Mouse (Mus musculus) stomach, postnatal 0 days (tissue): Measurements from ENCODE around the gene Casq1. TPM values are rescaled to one million over a fixed set of nuclear protein-coding genes. Genes with fewer than 3 reads are reported as not detected.
A peak's percentile ranks its signal among the peaks of the same experiment; 100 is the strongest.

ENCODE experiments used
- ATAC-seq: fragments of 200-750 bp; cut with Nextera tagmentation; 2 replicates; pipeline ENCODE4 v1.8.0; 2017; ENCODE audit not compliant: low FRiP score, low TSS enrichment
- DNase-seq: peaks from one replicate; pipeline ENCODE4 v3.0.0-alpha.2; 2016; ENCODE audit warnings: low spot score
- H3K27ac ChIP-seq: fragments of 300-500 bp; sonication (generic); replicated peaks from 2 replicates; pipeline ENCODE4 v1.5.1; 2014; ENCODE audit warnings: mild to moderate bottlenecking, control low read depth
- H3K27me3 ChIP-seq: fragments of 300-500 bp; sonication (generic); 2 replicates; pipeline ENCODE4 v1.6.1; 2014; ENCODE audit warnings: low read length; ENCODE audit not compliant: control insufficient read depth, insufficient read depth
- H3K36me3 ChIP-seq: fragments of 300-500 bp; sonication (generic); 2 replicates; pipeline ENCODE4 v1.6.1; 2014; ENCODE audit warnings: low read length, mixed read lengths; ENCODE audit not compliant: control insufficient read depth, insufficient read depth
- H3K4me1 ChIP-seq: fragments of 300-500 bp; sonication (generic); replicated peaks from 2 replicates; pipeline ENCODE4 v1.6.1; 2014; ENCODE audit warnings: antibody characterized with exemption; ENCODE audit not compliant: control insufficient read depth, insufficient read depth
- H3K4me2 ChIP-seq: fragments of 300-500 bp; sonication (generic); replicated peaks from 2 replicates; pipeline ENCODE4 v1.6.1; 2014; ENCODE audit warnings: low read depth, mild to moderate bottlenecking, control low read depth, moderate library complexity
- H3K4me3 ChIP-seq: fragments of 300-500 bp; sonication (generic); 2 replicates; pipeline ENCODE4 v1.5.1; 2014; ENCODE audit warnings: low read depth, low read length, control low read depth
- H3K9ac ChIP-seq: fragments of 300-500 bp; sonication (generic); 2 replicates; pipeline ENCODE4 v1.6.1; 2014; ENCODE audit warnings: mild to moderate bottlenecking, low read length, control low read depth, mixed read lengths
- H3K9me3 ChIP-seq: fragments of 300-500 bp; sonication (generic); 2 replicates; pipeline ENCODE4 v1.6.1; 2016; ENCODE audit warnings: low read length; ENCODE audit not compliant: control insufficient read depth
- CTCF ChIP-seq: IDR thresholded peaks from 2 replicates; pipeline ENCODE4 v1.5.1; 2016; ENCODE audit warnings: antibody characterized with exemption, low read depth, mild to moderate bottlenecking, moderate library complexity
- EP300 ChIP-seq: optimal IDR thresholded peaks from 2 replicates; pipeline ENCODE3; 2016; ENCODE audit warnings: antibody characterized with exemption
- WGBS: fragments of 180-500 bp; shearing (Covaris S2); extraction: QIAGEN DNeasy Blood & Tissue Kit; methylation state at CpG from one replicate; pipeline ENCODE4 v1.1.7; 2014; 5-methylcytosine and 5-hydroxymethylcytosine counted together
- polyA plus RNA-seq: library from polyadenylated mRNA; unstranded; fragments of >200 nt; fragmentation: Nextera tagmentation; extraction: Ambion mirVana; gene quantifications from 2 replicates; pipeline ENCODE4 v1.2.1, GENCODE M21; 2015

The Casq1 gene
- polyA plus RNA-seq, 1 experiment from 2014 or later = 9.8 TPM

DNA sequence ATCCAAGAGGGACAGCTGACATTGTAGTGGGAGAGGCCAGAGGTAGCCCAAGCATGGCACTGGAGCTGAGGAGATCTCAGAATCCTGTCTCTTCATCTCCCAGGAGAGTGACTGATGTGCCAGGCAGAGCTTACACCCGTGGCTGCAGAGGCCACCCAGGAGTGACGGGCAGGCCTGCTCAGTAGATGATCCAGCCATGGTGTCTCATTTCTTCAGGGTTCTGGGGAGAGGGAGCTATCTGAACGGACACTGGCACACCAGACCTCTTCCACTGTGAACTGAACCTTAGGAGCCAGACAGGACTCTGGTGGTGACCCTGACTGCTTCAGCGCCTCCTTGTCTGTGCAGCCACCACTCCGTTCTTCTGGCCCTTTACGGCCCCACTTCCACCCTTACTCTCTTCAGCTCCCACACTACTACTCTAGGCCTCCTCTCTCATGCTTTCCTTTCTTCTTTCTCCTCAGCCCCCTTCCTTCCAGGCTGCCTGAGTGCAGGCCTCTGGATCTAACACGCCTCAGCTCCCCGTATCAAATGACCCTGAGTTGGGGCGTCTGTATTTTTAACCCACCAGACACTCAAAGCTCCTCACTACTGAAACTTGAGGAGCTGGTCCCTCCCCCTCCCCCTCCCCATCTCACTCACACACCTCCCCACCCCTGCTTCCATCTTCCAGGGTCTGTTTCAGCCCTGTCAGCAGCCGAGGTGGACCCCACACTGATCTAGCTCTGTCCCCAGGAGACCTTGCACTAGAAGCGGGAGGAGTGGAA lies 1.8 kb upstream of the Casq1 start:
- Histone ChIP-seq H3K4me3 (no peak overlapping the region), H3K4me2 (no peak overlapping the region), H3K4me1 (peaks cover 12% of the 10 kb centered on the region; the same call in 1 of the 2 replicates), H3K27ac (peak overlapping the region; percentile 45; the same call in 1 of the 2 replicates), H3K9me3 (no peaks in the 10 kb centered on the region), H3K27me3 (no peaks in the 10 kb centered on the region), H3K36me3 (no peaks in the 10 kb centered on the region), H3K9ac (no peak overlapping the region)
- DNase-seq (no peak), ATAC-seq (no peak)
- 60% methylated on average over 11 of the region's 11 CpGs for WGBS
- TF ChIP-seq EP300 (no peak), CTCF (no peak)

DNA sequence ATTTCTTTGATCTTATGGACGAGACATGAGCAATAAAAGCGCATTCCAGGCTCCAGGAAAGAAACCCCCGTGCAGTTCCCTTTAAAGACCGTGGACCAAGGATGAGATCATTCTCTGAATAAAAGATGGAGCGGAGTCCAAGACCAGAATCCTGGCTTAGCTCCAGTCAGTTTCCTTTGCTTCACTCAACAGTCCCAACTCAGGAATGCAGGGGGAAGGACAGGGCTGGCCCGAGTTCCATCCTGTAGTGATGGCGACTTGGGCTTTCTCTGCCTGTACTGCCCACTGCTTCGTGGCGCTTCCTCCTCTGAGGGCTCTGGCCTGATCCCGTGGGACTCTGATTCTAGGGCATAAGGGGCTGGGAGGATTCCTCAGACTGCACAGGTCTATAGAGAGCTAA lies 746 bp upstream of the Casq1 start:
- Histone ChIP-seq H3K4me1 (peaks cover 12% of the 10 kb centered on the region; the same call in 1 of the 2 replicates), H3K36me3 (no peaks in the 10 kb centered on the region), H3K27me3 (no peaks in the 10 kb centered on the region), H3K9ac (no peak overlapping the region), H3K27ac (peak overlapping the region; percentile 45; the same call in 1 of the 2 replicates), H3K9me3 (no peaks in the 10 kb centered on the region), H3K4me3 (no peak overlapping the region), H3K4me2 (peak overlapping the region; percentile 14; the same call in 1 of the 2 replicates)
- TF ChIP-seq CTCF (no peak), EP300 (no peak)
- no peak for DNase-seq
- WGBS = 43% methylated on average over 10 of the region's 10 CpGs
- ATAC-seq = peak; percentile 48; the same call in 1 of the 2 replicates

- peaks cover 12% of the 10 kb centered on the region; the same call in 1 of the 2 replicates for H3K4me1 ChIP-seq
- WGBS = 55% methylated on average over 15 of the region's 15 CpGs
- no peaks in the 10 kb centered on the region for H3K27me3 ChIP-seq
- ATAC-seq (no peak), DNase-seq (no peak)
- H3K4me2 ChIP-seq = no peak overlapping the region
- no peak overlapping the region for H3K27ac ChIP-seq
- H3K4me3 ChIP-seq = no peak overlapping the region
- no peak overlapping the region for H3K9ac ChIP-seq
- TF ChIP-seq EP300 (no peak), CTCF (no peak)
- H3K9me3 ChIP-seq = no peaks in the 10 kb centered on the region
- no peaks in the 10 kb centered on the region for H3K36me3 ChIP-seq
Measured at GRCm38 (mm10) chr1:172218164-172218910, 1.3 kb downstream of the Casq1 start.

GRCm38 (mm10) chr1:172217148-172217547 lies 2.5 kb downstream of the Casq1 start:
- H3K27ac ChIP-seq = peak overlapping the region; percentile 85
- H3K27me3 ChIP-seq = no peaks in the 10 kb centered on the region
- no peaks in the 10 kb centered on the region for H3K36me3 ChIP-seq
- ATAC-seq (peak; percentile 80), DNase-seq (peak; percentile 94)
- peak overlapping the region; percentile 41 for H3K4me2 ChIP-seq
- TF ChIP-seq EP300 (no peak), CTCF (peak; percentile 97)
- H3K9me3 ChIP-seq = no peaks in the 10 kb centered on the region
- WGBS = 0% methylated on average over 5 of the region's 5 CpGs
- H3K9ac ChIP-seq = peak overlapping the region; percentile 41; the same call in 1 of the 2 replicates
- H3K4me1 ChIP-seq = peaks cover 12% of the 10 kb centered on the region; the same call in 1 of the 2 replicates
- no peak overlapping the region for H3K4me3 ChIP-seq

DNA sequence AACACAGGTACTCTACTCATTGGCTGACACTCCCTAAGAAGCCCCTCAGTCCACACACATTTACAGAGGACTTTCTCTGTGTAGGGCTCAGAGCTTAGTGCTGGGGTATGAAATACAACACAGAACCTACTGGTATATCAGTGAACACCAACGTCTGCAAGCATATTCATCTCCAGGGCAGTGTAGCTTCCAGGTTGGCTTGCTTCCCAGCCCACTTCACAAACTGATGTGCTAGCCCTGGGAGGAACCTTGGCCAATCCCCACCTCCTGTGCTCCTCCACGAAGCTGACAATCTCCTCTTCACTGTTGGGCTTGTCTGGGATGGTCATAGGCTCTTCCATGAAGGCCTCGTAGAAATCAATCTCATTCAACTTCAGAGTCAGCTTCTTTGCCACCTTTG lies 4.9 kb downstream of the Casq1 start:
- Histone ChIP-seq H3K27ac (no peak overlapping the region), H3K4me1 (peaks cover 5% of the 10 kb centered on the region; the same call in 1 of the 2 replicates), H3K4me2 (no peak overlapping the region), H3K4me3 (no peak overlapping the region), H3K9me3 (no peaks in the 10 kb centered on the region), H3K36me3 (no peaks in the 10 kb centered on the region), H3K9ac (no peak overlapping the region), H3K27me3 (no peaks in the 10 kb centered on the region)
- WGBS = 36% methylated on average over 3 of the region's 3 CpGs
- no peak for TF ChIP-seq CTCF
- no peak for TF ChIP-seq EP300
- DNase-seq (no peak), ATAC-seq (no peak)
